Comparison of ENCODE assay signal across 35 mouse cellular contexts in genomic region chr10:80453601-80454000, GRCm38 (mm10). TPM values are rescaled to one million over a fixed set of nuclear protein-coding genes. Genes with fewer than 3 reads are reported as not detected.
DNase-seq lines count a peak whose midpoint lies in the region; ATAC-seq and TF ChIP-seq lines count a peak whose summit lies in the region.
"Had no signal": no experiment of that assay in that cellular context is flagged by ENCODE, and none has a peak within 500 bp of the region (broad histone marks: within the 10 kb centered on the region; RNA-seq: fewer than 3 reads in every experiment).

No protein-coding gene starts in this region.

- 23% methylated on average over 10 of the region's 10 CpGs for WGBS in heart, embryonic 11.5 days (ENCODE audit: insufficient replicate concordance)
- 41% methylated on average over 10 of the region's 10 CpGs for WGBS in liver, embryonic 11.5 days
- WGBS in stomach, postnatal 0 days = 46% methylated on average over 10 of the region's 10 CpGs
- WGBS in intestine, embryonic 16.5 days = 38% methylated on average over 10 of the region's 10 CpGs

- H3K4me1 ChIP-seq in heart, embryonic 11.5 days (ENCODE audit: control insufficient read depth, insufficient read depth, low read length) = peaks cover 5% of the 10 kb centered on the region
- peaks cover 12% of the 10 kb centered on the region for H3K4me1 ChIP-seq in liver, embryonic 11.5 days (replicated peaks; ENCODE audit: control insufficient read depth, insufficient read depth, low read length)
- H3K4me1 ChIP-seq in stomach, postnatal 0 days (replicated peaks; ENCODE audit: control insufficient read depth, insufficient read depth) = no peaks in the 10 kb centered on the region
- H3K4me1 ChIP-seq in intestine, embryonic 16.5 days (ENCODE audit: control insufficient read depth, insufficient read depth, low read length) = no peaks in the 10 kb centered on the region
- H3K4me1 ChIP-seq: midbrain, embryonic 15.5 days; neural tube, embryonic 15.5 days had no signal

- no peak for TF ChIP-seq EP300 in stomach, postnatal 0 days (optimal IDR thresholded peaks at IDR 0.05)

- H3K4me3 ChIP-seq in heart, embryonic 11.5 days (ENCODE audit: low read depth, low read length) = no peak overlapping the region
- H3K4me3 ChIP-seq in liver, embryonic 11.5 days (ENCODE audit: low read depth, low read length) = no peak overlapping the region
- no peak overlapping the region for H3K4me3 ChIP-seq in stomach, postnatal 0 days (ENCODE audit: low read depth, low read length)
- no peak overlapping the region for H3K4me3 ChIP-seq in intestine, embryonic 16.5 days (ENCODE audit: low read length)
- H3K4me3 ChIP-seq: gastrocnemius, adult 2 months; limb, embryonic 15.5 days; midbrain, embryonic 15.5 days; neural tube, embryonic 15.5 days; stomach, embryonic 15.5 days had no signal

- no peaks in the 10 kb centered on the region for H3K36me3 ChIP-seq in heart, embryonic 11.5 days (ENCODE audit: control insufficient read depth, insufficient read depth, low read length)
- H3K36me3 ChIP-seq in liver, embryonic 11.5 days (ENCODE audit: control insufficient read depth, insufficient read depth, low read length) = no peaks in the 10 kb centered on the region
- no peaks in the 10 kb centered on the region for H3K36me3 ChIP-seq in stomach, postnatal 0 days (ENCODE audit: control insufficient read depth, insufficient read depth, low read length)
- no peaks in the 10 kb centered on the region for H3K36me3 ChIP-seq in intestine, embryonic 16.5 days (ENCODE audit: control insufficient read depth, insufficient read depth, low read length)
- H3K36me3 ChIP-seq: limb, embryonic 15.5 days; midbrain, embryonic 15.5 days; neural tube, embryonic 15.5 days; stomach, embryonic 15.5 days had no signal

- no peak for TF ChIP-seq CTCF in stomach, postnatal 0 days (IDR thresholded peaks at IDR 0.05; ENCODE audit: low read depth)

- peak overlapping the region; percentile 52; the same call in 1 of the 2 replicates for H3K9ac ChIP-seq in heart, embryonic 11.5 days (ENCODE audit: low read depth, low read length)
- no peak overlapping the region for H3K9ac ChIP-seq in liver, embryonic 11.5 days (ENCODE audit: low read depth, low read length)
- H3K9ac ChIP-seq in stomach, postnatal 0 days (ENCODE audit: low read length) = no peak overlapping the region
- no peak overlapping the region for H3K9ac ChIP-seq in intestine, embryonic 16.5 days (ENCODE audit: low read depth, low read length)
- H3K9ac ChIP-seq: hindbrain, embryonic 14.5 days; limb, embryonic 15.5 days; midbrain, embryonic 15.5 days; neural tube, embryonic 15.5 days; stomach, embryonic 15.5 days had no signal

- no peak for DNase-seq in heart, postnatal 4 days
- DNase-seq in kidney, postnatal 10 days = peak; percentile 44
- no peak for DNase-seq in kidney, adult 9 months
- DNase-seq in liver, embryonic 11.5 days (ENCODE audit: low spot score) = no peak
- DNase-seq in stomach, postnatal 0 days (ENCODE audit: low spot score) = peak; percentile 11
- DNase-seq: adrenal gland, postnatal 14 days; cerebellum, adult 11 months; cerebellum, adult 9-10 months; cerebellum, postnatal 36 days; gastrocnemius, adult 2 months; kidney, adult 18-20 months; lung, adult 2 months; lung, postnatal 10 days; retina, postnatal 1 day; right cerebral cortex, postnatal 14 days; thymus, postnatal 4 days had no signal

- H3K27ac ChIP-seq in heart, embryonic 11.5 days (ENCODE audit: low read depth, low read length) = peak overlapping the region; percentile 74
- H3K27ac ChIP-seq in liver, embryonic 11.5 days (ENCODE audit: low read depth, low read length) = peak overlapping the region; percentile 49; the same call in 1 of the 2 replicates
- no peak overlapping the region for H3K27ac ChIP-seq in stomach, postnatal 0 days (replicated peaks)
- H3K27ac ChIP-seq in intestine, embryonic 16.5 days (ENCODE audit: low read length) = no peak overlapping the region
- H3K27ac ChIP-seq: gastrocnemius, adult 2 months; hindbrain, embryonic 14.5 days; limb, embryonic 15.5 days; macrophage; midbrain, embryonic 15.5 days; neural tube, embryonic 15.5 days; stomach, embryonic 15.5 days had no signal

- H3K27me3 ChIP-seq in heart, embryonic 11.5 days (ENCODE audit: control insufficient read depth, insufficient read depth, low read length) = peaks cover 16% of the 10 kb centered on the region
- no peaks in the 10 kb centered on the region; the same call in none of the 2 replicates for H3K27me3 ChIP-seq in liver, embryonic 11.5 days (replicated peaks; ENCODE audit: control insufficient read depth, insufficient read depth, low read length)
- H3K27me3 ChIP-seq in stomach, postnatal 0 days (ENCODE audit: control insufficient read depth, insufficient read depth, low read length) = no peaks in the 10 kb centered on the region
- no peaks in the 10 kb centered on the region for H3K27me3 ChIP-seq in intestine, embryonic 16.5 days (replicated peaks; ENCODE audit: control insufficient read depth, insufficient read depth, low read length)
- H3K27me3 ChIP-seq: Patski had no signal

- H3K9me3 ChIP-seq in heart, embryonic 11.5 days (replicated peaks; ENCODE audit: control insufficient read depth, low read length) = no peaks in the 10 kb centered on the region
- H3K9me3 ChIP-seq in liver, embryonic 11.5 days (ENCODE audit: control insufficient read depth, low read length) = no peaks in the 10 kb centered on the region
- no peaks in the 10 kb centered on the region for H3K9me3 ChIP-seq in stomach, postnatal 0 days (ENCODE audit: control insufficient read depth, low read length)
- H3K9me3 ChIP-seq in intestine, embryonic 16.5 days (ENCODE audit: control insufficient read depth, low read length) = no peaks in the 10 kb centered on the region
- H3K9me3 ChIP-seq: limb, embryonic 15.5 days; midbrain, embryonic 15.5 days; neural tube, embryonic 15.5 days; stomach, embryonic 15.5 days had no signal

- peak; percentile 57 for ATAC-seq in heart, embryonic 11.5 days (replicated peaks; ENCODE audit: insufficient number of reproducible peaks, low FRiP score, low TSS enrichment)
- ATAC-seq in liver, embryonic 11.5 days (replicated peaks; ENCODE audit: low FRiP score) = no peak; the same call in 1 of the 2 replicates
- ATAC-seq in stomach, postnatal 0 days (ENCODE audit: low FRiP score, low TSS enrichment) = no peak
- no peak for ATAC-seq in intestine, embryonic 16.5 days
- ATAC-seq: forebrain, embryonic 16.5 days; inflammation-experienced regulatory T-cells, adult 6 months; midbrain, embryonic 15.5 days; Patski had no signal

- H3K4me2 ChIP-seq in heart, embryonic 11.5 days = peak overlapping the region; percentile 50
- no peak overlapping the region for H3K4me2 ChIP-seq in liver, embryonic 11.5 days
- no peak overlapping the region for H3K4me2 ChIP-seq in stomach, postnatal 0 days (replicated peaks; ENCODE audit: low read depth)
- no peak overlapping the region for H3K4me2 ChIP-seq in intestine, embryonic 16.5 days (ENCODE audit: low read depth, low read length)
- H3K4me2 ChIP-seq: hindbrain, embryonic 14.5 days; limb, embryonic 15.5 days; midbrain, embryonic 15.5 days; neural tube, embryonic 15.5 days; stomach, embryonic 15.5 days had no signal

RNA-seq across cellular contexts. Expression of gene Tcf3, which starts 20.2 kb away (rescaled TPM):
- polyA plus RNA-seq in heart, embryonic 11.5 days (2014; fragmentation: Nextera tagmentation; extraction: Ambion mirVana) = 66.1 and 69.8 TPM in 2 replicates
- 10 to 100 TPM; 58.6 to 60.1 TPM for total RNA-seq in heart, postnatal 4 days (2021)
- polyA plus RNA-seq in liver, embryonic 11.5 days (2014; fragmentation: Nextera tagmentation; extraction: Ambion mirVana) = 148 and 149 TPM in 2 replicates
- polyA plus RNA-seq in stomach, postnatal 0 days (2015; fragmentation: Nextera tagmentation; extraction: Ambion mirVana) = 30.9 and 37.0 TPM in 2 replicates
- 62.7 and 62.9 TPM in 2 replicates for polyA plus RNA-seq in intestine, embryonic 16.5 days (2015; fragmentation: Nextera tagmentation; extraction: Ambion mirVana)

RNA-seq across cellular contexts. Expression of gene Onecut3, which starts 41.0 kb away (rescaled TPM):
- polyA plus RNA-seq in heart, embryonic 11.5 days (2014; fragmentation: Nextera tagmentation; extraction: Ambion mirVana) = 0.04 TPM in 1 of 2 replicates, not detected in the other
- total RNA-seq in heart, postnatal 4 days (2021) = under 1 TPM in 1 of 2 experiments, not detected in 1; 0.05 TPM
- polyA plus RNA-seq in liver, embryonic 11.5 days (2014; fragmentation: Nextera tagmentation; extraction: Ambion mirVana) = 0.94 and 1.3 TPM in 2 replicates
- 0.01 and 0.02 TPM in 2 replicates for polyA plus RNA-seq in stomach, postnatal 0 days (2015; fragmentation: Nextera tagmentation; extraction: Ambion mirVana)
- 0.06 and 0.10 TPM in 2 replicates for polyA plus RNA-seq in intestine, embryonic 16.5 days (2015; fragmentation: Nextera tagmentation; extraction: Ambion mirVana)
- total RNA-seq: adrenal gland, postnatal 14 days; gastrocnemius, adult 2 months; gastrocnemius, postnatal 4 days; layer of hippocampus, postnatal 25 days; left cerebral cortex, adult 8-10 months; left cerebral cortex, postnatal 36 days; megakaryocyte-erythroid progenitor cell, adult 5-6 weeks; MEL had no signal
- polyA plus RNA-seq: heart, postnatal 0 days; inflammation-experienced regulatory T-cells, adult 6 months; kidney, embryonic 16.5 days; limb, embryonic 15.5 days; lung, adult 2 months; macrophage; Patski had no signal

RNA-seq across cellular contexts. Expression of gene Uqcr11, which starts 47.0 kb away (rescaled TPM):
- 1,161 and 1,177 TPM in 2 replicates for polyA plus RNA-seq in heart, embryonic 11.5 days (2014; fragmentation: Nextera tagmentation; extraction: Ambion mirVana)
- total RNA-seq in heart, postnatal 4 days (2021) = 1,000 to 10,000 TPM; 1,257 to 1,372 TPM
- polyA plus RNA-seq in liver, embryonic 11.5 days (2014; fragmentation: Nextera tagmentation; extraction: Ambion mirVana) = 835 and 866 TPM in 2 replicates
- polyA plus RNA-seq in stomach, postnatal 0 days (2015; fragmentation: Nextera tagmentation; extraction: Ambion mirVana) = 859 and 899 TPM in 2 replicates
- polyA plus RNA-seq in intestine, embryonic 16.5 days (2015; fragmentation: Nextera tagmentation; extraction: Ambion mirVana) = 1,179 and 1,252 TPM in 2 replicates

RNA-seq across cellular contexts. Expression of gene Mbd3, which starts 54.3 kb away (rescaled TPM):
- polyA plus RNA-seq in heart, embryonic 11.5 days (2014; fragmentation: Nextera tagmentation; extraction: Ambion mirVana) = 151 and 171 TPM in 2 replicates
- total RNA-seq in heart, postnatal 4 days (2021) = 100 to 1,000 TPM; 137 to 140 TPM
- polyA plus RNA-seq in liver, embryonic 11.5 days (2014; fragmentation: Nextera tagmentation; extraction: Ambion mirVana) = 174 and 175 TPM in 2 replicates
- 81.1 and 82.9 TPM in 2 replicates for polyA plus RNA-seq in stomach, postnatal 0 days (2015; fragmentation: Nextera tagmentation; extraction: Ambion mirVana)
- polyA plus RNA-seq in intestine, embryonic 16.5 days (2015; fragmentation: Nextera tagmentation; extraction: Ambion mirVana) = 133 and 144 TPM in 2 replicates

Comparison
In these comparisons a context has a peak if more than half of its experiments do, and no peak if none do; other contexts are left out.
1. DNase-seq: peak in kidney, postnatal 10 days (single experiment) and stomach, postnatal 0 days (single experiment); none in heart, postnatal 4 days (single experiment), kidney, adult 9 months (single experiment) and liver, embryonic 11.5 days (single experiment).
2. H3K27ac ChIP-seq: peak in heart, embryonic 11.5 days (single experiment) and liver, embryonic 11.5 days (single experiment); none in stomach, postnatal 0 days (single experiment) and intestine, embryonic 16.5 days (single experiment).